Mouse (Mus musculus) small intestine, adult 2 months (tissue): ENCODE data around the gene Phlda1.

Source experiments
- CTCF ChIP-seq: fragments of 200-500 bp; IDR thresholded peaks from 2 replicates; pipeline ENCODE4 v1.5.1; 2012; ENCODE audit warnings: low read depth, mild to moderate bottlenecking, control low read depth, inconsistent platforms, low read length, moderate library complexity, mixed read lengths; ENCODE audit not compliant: insufficient replicate concordance, insufficient read length; ENCODE audit errors: extremely low read depth
- POLR2A ChIP-seq: fragments of 200-500 bp; IDR thresholded peaks from 2 replicates; pipeline ENCODE4 v1.6.1; 2012; ENCODE audit warnings: low read depth, mild to moderate bottlenecking, control low read depth, inconsistent platforms, low read length, moderate library complexity

GRCm38 (mm10) chr10:111558211-111558610 is 52.1 kb downstream of the Phlda1 start:
- TF ChIP-seq POLR2A (no peak), CTCF (no peak)
